Mouse (Mus musculus) MEL (cell line): ENCODE measurements around the gene Fhl3.

Experiments
- BHLHE40 ChIP-seq: IDR thresholded peaks from 2 replicates; pipeline ENCODE4 v1.6.1; 2012; ENCODE audit warnings: low read depth, mild to moderate bottlenecking, inconsistent platforms, low read length, improper control_type of control experiment, borderline replicate concordance
- CTCF ChIP-seq, 3 experiments: IDR thresholded peaks in 2 of 3; conservative IDR thresholded peaks in 1 of 3; 2 replicates each; pipeline ENCODE4 v1.5.1; 2011 to 2012; ENCODE audit warnings: low read length in 3 of 3, low read depth in 2 of 3, mild to moderate bottlenecking in 2 of 3, improper control_type of control experiment in 1 of 3, inconsistent platforms in 1 of 3, mixed read lengths in 1 of 3, moderate library complexity in 1 of 3; ENCODE audit not compliant: control insufficient read depth in 1 of 3, insufficient read depth in 1 of 3, poor library complexity in 1 of 3, severe bottlenecking in 1 of 3
- EP300 ChIP-seq, 2 experiments: IDR thresholded peaks; 2 replicates each; pipeline ENCODE4 v1.6.1; 2011; ENCODE audit warnings: improper control_type of control experiment in 2 of 2, low read length in 2 of 2, low read depth in 1 of 2, mild to moderate bottlenecking in 1 of 2
- GABPA ChIP-seq: IDR thresholded peaks from 2 replicates; pipeline ENCODE4 v1.6.1; 2012; ENCODE audit warnings: low read depth, mild to moderate bottlenecking, inconsistent platforms, low read length, improper control_type of control experiment, moderate library complexity
- GATA1 ChIP-seq: IDR thresholded peaks from 2 replicates; pipeline ENCODE4 v1.6.1; 2011; ENCODE audit warnings: low read depth, low read length, improper control_type of control experiment
- HCFC1 ChIP-seq: IDR thresholded peaks from 2 replicates; pipeline ENCODE4 v1.6.1; 2012; ENCODE audit warnings: low read depth, mild to moderate bottlenecking, inconsistent platforms, low read length, improper control_type of control experiment, moderate library complexity
- MAX ChIP-seq: IDR thresholded peaks from 2 replicates; pipeline ENCODE4 v1.6.1; 2011; ENCODE audit warnings: low read length, improper control_type of control experiment
- POLR2A ChIP-seq, 2 experiments: IDR thresholded peaks; 2 replicates each; pipeline ENCODE4 v1.6.1; 2011 to 2012; ENCODE audit warnings: low read length in 2 of 2, mild to moderate bottlenecking in 2 of 2, control low read depth in 1 of 2, improper control_type of control experiment in 1 of 2, low read depth in 1 of 2, moderate library complexity in 1 of 2; ENCODE audit not compliant: control insufficient read depth in 1 of 2, insufficient read depth in 1 of 2, poor library complexity in 1 of 2
- POLR2AphosphoS2 ChIP-seq: IDR thresholded peaks from 2 replicates; pipeline ENCODE4 v1.6.1; 2011; ENCODE audit warnings: low read length, improper control_type of control experiment
- SIN3A ChIP-seq: IDR thresholded peaks from 2 replicates; pipeline ENCODE4 v1.6.1; 2012; ENCODE audit warnings: low read length, improper control_type of control experiment, inconsistent platforms
- TAL1 ChIP-seq: IDR thresholded peaks from 2 replicates; pipeline ENCODE4 v1.6.1; 2012; ENCODE audit warnings: mild to moderate bottlenecking, inconsistent platforms, low read length, moderate library complexity, mixed read lengths
- TBP ChIP-seq: IDR thresholded peaks from 2 replicates; pipeline ENCODE4 v1.8.0; 2011; ENCODE audit warnings: low read depth, low read length, improper control_type of control experiment
- ZKSCAN1 ChIP-seq: IDR thresholded peaks from 2 replicates; pipeline ENCODE4 v1.6.1; 2012; ENCODE audit warnings: low read depth, mild to moderate bottlenecking, inconsistent platforms, low read length, improper control_type of control experiment, moderate library complexity

DNA sequence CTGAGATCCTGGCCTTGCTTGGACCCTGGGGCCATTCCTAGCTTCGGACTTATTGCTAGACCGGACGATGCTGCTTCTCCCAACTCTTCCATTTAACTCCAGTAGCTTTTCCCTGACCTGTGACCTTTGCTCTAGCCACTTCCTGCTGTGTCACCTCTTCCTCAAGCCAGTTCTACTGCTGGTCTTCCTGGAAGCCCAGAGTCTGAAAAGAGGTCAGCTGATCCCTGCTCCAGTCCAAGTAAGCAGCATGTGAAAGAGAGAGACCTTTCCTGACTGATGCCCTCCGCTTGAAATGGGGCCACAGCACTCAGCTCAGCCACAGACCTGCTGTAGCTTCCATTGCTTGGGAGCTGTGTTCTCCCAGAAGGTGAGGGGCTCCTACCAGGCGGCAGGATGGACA, 37.0 kb downstream of the Fhl3 start:
- TF ChIP-seq CTCF (IDR thresholded peaks at IDR 0.05 in 2 of 3, conservative IDR thresholded peaks at IDR 0.05 in 1 of 3; ENCODE audit: control insufficient read depth in 1 of 3, insufficient read depth in 1 of 3, low read depth in 2 of 3, low read length in 3 of 3, poor library complexity in 1 of 3, severe bottlenecking in 1 of 3) (no peak), HCFC1 (no peak), GABPA (no peak), POLR2A (IDR thresholded peaks at IDR 0.05; ENCODE audit: control insufficient read depth in 1 of 2, insufficient read depth in 1 of 2, low read depth in 1 of 2, low read length in 2 of 2, poor library complexity in 1 of 2) (no peak), MAX (no peak), GATA1 (no peak), SIN3A (no peak), EP300 (IDR thresholded peaks at IDR 0.05; ENCODE audit: low read depth in 1 of 2, low read length in 2 of 2) (no peak), BHLHE40 (no peak), TAL1 (no peak), POLR2AphosphoS2 (no peak), ZKSCAN1 (no peak), TBP (no peak)
